Mouse (Mus musculus) liver, adult 2 months (tissue): ENCODE data around the gene Slc41a2.

ENCODE experiments used
- CTCF ChIP-seq: fragments of 200-500 bp; IDR thresholded peaks from 2 replicates; pipeline ENCODE4 v1.5.1; 2011; ENCODE audit warnings: low read depth, low read length, control low read depth
- POLR2A ChIP-seq: fragments of 200-500 bp; IDR thresholded peaks from 2 replicates; pipeline ENCODE4 v1.6.1; 2011; ENCODE audit warnings: low read length, control low read depth; ENCODE audit not compliant: insufficient read depth; ENCODE audit errors: extremely low read depth

DNA sequence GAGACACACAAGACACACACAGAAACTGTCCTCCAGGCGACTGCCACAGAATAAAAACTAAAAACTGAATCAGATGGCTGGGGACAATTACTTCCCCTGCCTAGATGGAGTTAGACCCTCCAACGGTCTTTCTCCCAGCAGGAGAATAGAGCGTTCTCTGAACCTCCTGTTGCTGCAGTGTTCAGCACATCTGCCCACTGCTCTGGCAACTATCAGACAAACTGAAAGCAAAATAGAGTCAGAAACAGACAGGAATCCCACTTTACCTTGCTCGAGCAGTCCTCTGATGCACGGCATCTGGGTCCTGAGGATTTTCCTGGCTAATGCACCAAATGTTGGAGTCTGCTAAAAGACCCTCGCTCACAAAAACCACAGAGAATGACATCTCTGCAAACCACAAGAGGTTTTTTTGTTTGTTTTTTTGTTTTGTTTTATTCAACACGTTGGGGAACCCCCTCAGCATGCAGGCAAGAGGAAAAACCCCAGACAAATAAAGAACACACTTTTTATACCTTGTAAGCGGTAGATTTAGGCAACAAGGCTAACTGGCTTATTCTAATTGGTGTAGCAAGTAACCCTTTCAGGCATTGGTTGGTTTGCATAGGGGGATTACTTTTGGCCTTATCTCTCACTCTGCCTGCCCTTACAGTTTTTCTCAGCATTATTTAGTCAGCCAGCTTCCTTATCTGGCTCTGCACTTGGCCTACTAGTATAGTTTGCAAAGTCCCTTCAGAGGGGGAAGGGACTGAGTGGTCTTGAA, 47.0 kb upstream of the Slc41a2 start:
- TF ChIP-seq CTCF (no peak), POLR2A (no peak)
